Mouse (Mus musculus) layer of hippocampus, adult 2 months (tissue): ENCODE data around the gene Siah2. TPM values are rescaled to one million over a fixed set of nuclear protein-coding genes. Genes with fewer than 3 reads are reported as not detected.
A peak's percentile ranks its signal among the peaks of the same experiment; 100 is the strongest.

ENCODE experiments used
- DNase-seq, 2 experiments: peaks; one replicate each; pipeline ENCODE4 v3.0.0; 2022; ENCODE audit warnings: low spot score in 2 of 2
- H3K27ac ChIP-seq: fragments of 200-600 bp; 2 replicates; pipeline ENCODE4 v1.8.1; 2022
- H3K4me3 ChIP-seq: fragments of 200-600 bp; 2 replicates; pipeline ENCODE4 v1.8.1; 2022; ENCODE audit warnings: mild to moderate bottlenecking
- CTCF ChIP-seq: fragments of 200-600 bp; conservative IDR thresholded peaks from 2 replicates; pipeline ENCODE4 v1.8.1; 2022; ENCODE audit warnings: antibody characterized with exemption, mild to moderate bottlenecking, moderate library complexity
- total RNA-seq, 2 experiments: library from RNA; stranded (reverse); gene quantifications; 2 replicates each; pipeline ENCODE4 v1.2.3; 2021

The Siah2 gene
- total RNA-seq, 2 experiments from 2014 or later = 16.0 to 18.4 TPM

DNA sequence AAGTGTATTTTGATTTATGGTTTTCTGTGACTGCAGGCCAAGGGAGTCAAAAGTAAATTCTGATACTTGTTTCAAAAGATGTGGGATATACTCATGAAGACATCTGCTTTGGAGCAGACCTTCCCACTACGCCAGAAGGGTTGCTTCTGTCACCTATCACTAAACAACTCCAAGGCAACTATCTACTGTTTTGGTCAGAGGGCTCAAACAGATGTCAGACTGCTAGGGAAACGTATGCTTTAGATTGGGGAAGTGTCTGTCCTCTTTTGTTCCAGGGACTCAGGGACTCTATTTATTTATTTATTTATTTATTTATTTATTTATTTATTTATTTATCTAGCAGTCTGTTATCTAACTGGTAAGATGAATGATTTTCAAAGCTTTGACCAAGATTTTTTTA lies 22.6 kb upstream of the Siah2 start:
- Histone ChIP-seq H3K27ac (no peak overlapping the region), H3K4me3 (no peak overlapping the region)
- no peak for DNase-seq
- no peak for TF ChIP-seq CTCF

DNA sequence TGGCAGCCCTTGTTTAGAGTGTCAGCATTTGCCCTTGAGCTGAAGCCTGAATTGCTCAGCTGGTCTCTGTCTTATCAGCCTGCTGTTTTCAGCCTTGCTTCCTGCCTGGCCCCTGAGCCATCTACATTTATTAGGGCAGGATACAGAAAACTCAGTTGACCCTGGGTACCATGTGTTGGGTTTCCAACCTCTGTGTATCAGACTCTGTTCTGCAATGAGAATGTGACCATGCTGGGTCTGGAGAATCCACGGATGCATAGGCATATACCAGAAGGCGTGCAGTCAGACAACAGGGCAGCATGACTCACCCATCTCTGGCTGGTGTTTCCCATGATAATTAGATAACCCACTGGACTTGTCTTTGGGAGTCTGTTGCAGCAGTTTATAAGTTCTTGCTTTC lies 21.8 kb upstream of the Siah2 start:
- Histone ChIP-seq H3K27ac (no peak overlapping the region), H3K4me3 (no peak overlapping the region)
- no peak for TF ChIP-seq CTCF
- DNase-seq = no peak

DNA sequence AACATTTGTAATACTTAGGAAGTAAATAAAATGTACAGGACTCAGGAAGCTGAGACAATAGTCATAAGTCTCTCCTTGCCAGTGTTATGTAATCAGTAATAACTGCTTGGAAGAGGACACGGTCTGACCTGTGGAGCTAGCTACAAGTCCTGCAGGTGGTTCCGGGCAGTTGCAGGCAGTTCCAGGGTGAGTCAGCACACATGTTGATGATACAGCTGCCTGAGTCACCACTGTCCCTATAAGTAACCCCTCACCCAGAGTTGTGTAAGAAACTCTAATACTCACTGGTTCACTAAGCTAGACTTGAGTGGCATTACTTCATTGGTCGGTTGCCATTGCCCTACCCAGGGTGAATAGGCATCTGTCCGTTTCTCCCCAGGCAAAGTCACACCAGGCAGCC lies 21.0 kb upstream of the Siah2 start:
- DNase-seq = no peak

DNA sequence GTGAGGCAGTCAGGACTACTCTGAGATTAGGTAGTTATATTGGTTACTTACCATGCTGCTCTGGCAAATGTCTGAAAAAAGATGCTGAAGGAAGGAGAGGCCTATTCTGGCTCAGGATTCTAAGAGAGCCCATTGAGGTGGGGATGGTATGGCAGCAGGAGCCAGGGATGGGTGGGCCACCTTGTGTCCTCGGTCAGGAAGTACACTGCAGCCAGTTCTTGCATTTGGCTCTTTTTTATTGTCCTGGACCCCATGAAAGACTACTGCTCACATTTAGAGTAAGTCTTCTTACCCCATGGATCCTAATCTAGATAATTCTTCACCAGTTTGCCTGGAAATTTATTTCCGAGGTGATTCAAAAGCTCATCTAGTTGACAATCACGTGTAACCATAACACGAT lies 12.3 kb upstream of the Siah2 start:
- no peak for DNase-seq
- H3K27ac ChIP-seq = no peak overlapping the region
- H3K4me3 ChIP-seq = no peak overlapping the region
- peak; percentile 38 for TF ChIP-seq CTCF

More for the DNA sequence above, 21.0 kb upstream of the Siah2 start:
- no peak for TF ChIP-seq CTCF
- H3K27ac ChIP-seq = no peak overlapping the region
- no peak overlapping the region for H3K4me3 ChIP-seq

DNA sequence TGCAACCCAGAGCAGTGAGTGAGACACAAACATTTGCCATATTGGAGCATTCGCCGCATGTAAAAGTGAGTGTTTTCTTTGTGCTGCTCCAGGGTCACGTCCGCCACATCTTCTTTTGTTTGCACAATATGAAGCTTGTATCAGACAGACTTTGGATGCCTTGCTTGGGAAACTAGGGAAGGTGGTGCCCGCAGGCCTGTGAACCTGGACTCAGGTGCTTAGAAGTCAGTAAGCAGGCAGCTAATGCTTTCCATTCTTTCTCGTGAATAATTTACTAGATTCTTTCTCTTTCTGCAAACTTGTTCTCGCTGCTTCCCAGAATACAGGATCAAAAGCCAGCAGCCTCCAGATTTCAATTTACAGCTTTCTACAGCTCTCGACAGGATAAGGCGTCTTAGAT lies 11.5 kb upstream of the Siah2 start:
- TF ChIP-seq CTCF = no peak
- Histone ChIP-seq H3K4me3 (no peak overlapping the region), H3K27ac (no peak overlapping the region)
- DNase-seq = no peak

DNA sequence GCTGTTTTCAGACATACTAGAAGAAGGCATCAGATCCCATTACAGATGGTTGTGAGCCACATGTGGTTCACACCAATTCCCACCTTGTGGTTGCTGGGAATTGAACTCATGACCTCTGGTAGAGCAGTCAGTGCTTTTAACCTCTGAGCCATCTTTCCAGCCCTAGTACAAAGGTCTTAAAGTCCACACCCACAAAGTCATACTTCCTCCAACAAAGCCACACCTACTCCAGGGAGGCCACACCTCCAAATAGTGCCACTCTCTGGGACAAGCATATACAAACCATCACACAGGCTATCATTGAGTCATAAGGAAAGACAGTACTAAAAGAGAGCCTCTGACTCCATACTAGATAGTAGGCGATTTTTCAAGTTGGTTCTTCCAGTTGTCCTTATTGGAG lies 10.1 kb upstream of the Siah2 start:
- no peak for DNase-seq
- TF ChIP-seq CTCF = no peak
- no peak overlapping the region for H3K4me3 ChIP-seq
- no peak overlapping the region for H3K27ac ChIP-seq

DNA sequence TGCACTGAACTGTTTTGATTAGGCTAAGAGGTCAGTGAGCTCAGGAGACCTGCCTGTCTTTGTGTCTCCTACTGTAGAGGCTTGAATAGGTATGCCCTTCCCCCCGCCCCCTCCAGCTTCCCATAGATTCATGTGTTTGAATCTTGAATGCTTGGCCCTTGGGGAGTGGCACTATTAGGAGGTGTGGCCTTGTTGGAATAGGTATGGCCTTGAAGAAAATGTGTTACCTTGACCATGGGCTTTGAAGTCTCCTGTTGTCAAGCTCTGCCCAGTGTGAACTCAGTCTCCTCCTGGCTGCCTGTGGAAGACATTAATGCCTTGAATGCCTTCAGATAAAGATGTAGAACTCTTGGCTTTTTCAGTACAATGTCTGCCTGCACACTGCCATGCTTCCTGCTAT lies 9.2 kb upstream of the Siah2 start:
- Histone ChIP-seq H3K27ac (no peak overlapping the region), H3K4me3 (no peak overlapping the region)
- no peak for TF ChIP-seq CTCF
- DNase-seq = no peak

DNA sequence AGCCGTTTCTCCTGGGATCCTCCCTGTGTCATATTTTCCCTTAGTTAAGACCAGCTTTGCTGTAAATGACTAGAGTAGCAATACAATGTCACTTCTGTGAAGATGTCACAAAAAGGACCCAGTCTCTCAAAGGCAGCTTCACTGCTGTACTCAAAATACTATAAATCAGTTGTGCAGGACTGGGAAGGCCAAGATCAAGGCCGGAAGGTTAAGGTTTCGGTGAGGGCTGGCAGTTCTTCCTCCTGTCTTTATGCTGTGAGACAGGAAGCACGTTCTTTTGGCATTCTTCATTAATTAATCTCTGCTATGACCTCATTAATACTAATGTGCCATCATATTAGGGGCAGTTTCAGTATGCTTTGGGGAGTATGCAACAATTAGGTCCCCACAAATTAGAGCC lies 5.7 kb upstream of the Siah2 start:
- DNase-seq = no peak
- no peak for TF ChIP-seq CTCF
- H3K4me3 ChIP-seq = no peak overlapping the region
- no peak overlapping the region for H3K27ac ChIP-seq

DNA sequence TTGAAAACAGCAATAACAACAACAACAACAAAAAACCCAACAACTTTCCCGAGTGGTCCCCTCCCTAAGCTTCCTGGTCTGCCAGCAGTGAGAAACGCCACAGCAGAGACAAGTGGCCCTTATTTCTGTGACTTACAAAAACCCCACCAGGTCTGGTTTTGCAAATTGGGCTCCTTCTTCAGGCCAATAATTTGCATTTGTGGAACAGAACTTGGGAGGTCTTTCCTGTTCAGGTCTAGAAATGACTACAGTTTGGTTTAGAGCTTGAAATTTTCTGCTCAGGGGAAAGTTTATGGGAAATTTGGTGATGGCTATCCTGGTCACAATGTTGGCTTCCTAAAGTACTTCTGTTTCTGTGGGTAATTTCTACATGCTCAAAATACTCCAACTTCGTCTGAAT lies 4.6 kb upstream of the Siah2 start:
- Histone ChIP-seq H3K4me3 (no peak overlapping the region), H3K27ac (no peak overlapping the region)
- TF ChIP-seq CTCF = no peak
- no peak for DNase-seq

DNA sequence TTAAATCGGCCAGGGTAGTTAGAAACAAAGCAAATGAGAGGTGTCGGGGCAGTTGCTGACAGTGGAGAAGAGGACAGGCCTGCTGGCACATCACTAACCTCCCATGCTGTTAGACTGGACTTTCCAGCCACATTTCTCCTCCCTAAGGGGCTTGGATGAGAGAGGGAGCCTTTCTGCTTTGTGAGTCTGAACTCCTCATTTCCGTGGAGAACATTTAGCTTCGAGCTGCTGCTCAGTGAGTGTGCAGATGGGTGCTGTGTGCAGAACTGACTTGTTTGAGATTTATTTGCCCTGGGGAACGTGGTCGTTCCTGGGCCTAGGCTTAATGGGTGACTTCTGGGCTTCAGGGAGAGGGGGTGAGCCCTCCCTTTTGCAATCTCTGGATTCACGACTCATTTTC lies 3.3 kb upstream of the Siah2 start:
- Histone ChIP-seq H3K4me3 (no peak overlapping the region), H3K27ac (0 out of 2 replicates have a peak overlapping the region, but pooled peaks have one; percentile 32)
- DNase-seq = no peak
- TF ChIP-seq CTCF = no peak

DNA sequence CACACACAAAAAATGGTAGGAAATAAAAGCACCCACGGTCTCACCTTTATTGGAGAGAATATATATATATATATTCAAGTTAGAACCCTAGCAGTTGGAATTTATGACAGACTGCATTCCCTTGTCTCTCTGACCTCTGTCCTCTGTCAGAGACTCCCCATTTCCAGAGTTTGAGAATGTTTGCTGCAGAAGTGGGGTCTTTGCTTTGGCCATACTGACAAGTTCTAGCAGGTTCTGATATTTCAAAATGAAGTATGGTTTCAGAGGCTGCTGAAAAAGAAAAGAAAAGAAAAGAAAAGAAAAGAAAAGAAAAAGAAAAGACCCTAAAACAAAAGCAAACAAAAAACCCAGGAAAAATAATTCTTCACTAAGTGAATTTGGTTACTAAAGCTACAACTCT lies 2.8 kb upstream of the Siah2 start:
- no peak overlapping the region for H3K27ac ChIP-seq
- TF ChIP-seq CTCF = no peak
- no peak for DNase-seq
- no peak overlapping the region for H3K4me3 ChIP-seq

DNA sequence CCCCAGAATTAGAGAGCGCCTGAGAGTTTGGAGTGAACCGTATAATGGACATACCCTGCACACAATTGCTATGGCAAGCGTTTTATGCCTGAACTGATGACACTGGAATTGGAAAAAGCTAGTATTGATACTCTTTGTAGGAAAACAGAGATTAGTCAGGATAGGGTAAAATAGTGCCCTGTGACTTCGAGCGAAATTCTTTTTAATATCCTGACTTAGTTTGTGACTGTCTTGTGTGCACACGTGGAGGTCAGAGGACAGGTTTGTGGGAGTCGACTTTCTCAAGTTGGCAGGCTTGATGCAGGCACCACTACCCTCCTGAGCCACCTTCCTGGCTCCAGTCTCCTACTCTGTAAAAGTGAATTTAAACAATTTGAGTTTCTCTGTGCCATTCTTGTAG lies 1.1 kb upstream of the Siah2 start:
- no peak for DNase-seq
- no peak overlapping the region for H3K27ac ChIP-seq

DNA sequence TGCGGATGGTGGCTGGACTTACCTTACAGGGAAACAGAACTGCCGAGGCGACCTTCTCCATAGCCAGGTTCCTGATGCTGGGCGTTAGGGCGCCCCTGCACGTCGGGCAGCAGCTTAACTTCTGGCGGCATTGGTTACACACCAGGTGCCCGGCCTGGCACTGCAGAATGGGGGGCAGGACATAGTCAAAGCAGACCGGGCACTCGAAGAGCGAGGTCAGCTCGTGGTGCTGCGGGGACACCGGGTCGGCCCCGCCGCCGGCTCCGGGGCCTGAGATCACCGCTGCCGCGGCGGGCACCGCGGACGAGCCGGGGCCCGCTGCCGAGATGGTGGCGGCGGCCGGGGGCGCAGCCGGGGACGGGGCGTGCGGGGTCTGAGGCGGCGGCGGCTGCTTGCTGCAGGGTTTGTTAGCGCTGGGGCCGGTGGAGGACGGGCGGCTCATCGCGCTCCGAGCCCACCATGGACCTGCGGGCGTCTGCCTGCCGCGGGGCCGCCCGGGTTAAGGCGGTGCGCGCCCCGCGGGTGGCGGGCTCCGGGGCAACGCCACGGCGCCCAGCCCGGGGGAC lies 743 bp downstream of the Siah2 start:
- Histone ChIP-seq H3K27ac (peak overlapping the region; percentile 89), H3K4me3 (peak overlapping the region; percentile 69)
- DNase-seq = peak; percentile 20 to 30
- TF ChIP-seq CTCF = peak; percentile 16; the same call in 1 of the 2 replicates

More for the DNA sequence above, 1.1 kb upstream of the Siah2 start:
- TF ChIP-seq CTCF = no peak
- no peak overlapping the region for H3K4me3 ChIP-seq

DNA sequence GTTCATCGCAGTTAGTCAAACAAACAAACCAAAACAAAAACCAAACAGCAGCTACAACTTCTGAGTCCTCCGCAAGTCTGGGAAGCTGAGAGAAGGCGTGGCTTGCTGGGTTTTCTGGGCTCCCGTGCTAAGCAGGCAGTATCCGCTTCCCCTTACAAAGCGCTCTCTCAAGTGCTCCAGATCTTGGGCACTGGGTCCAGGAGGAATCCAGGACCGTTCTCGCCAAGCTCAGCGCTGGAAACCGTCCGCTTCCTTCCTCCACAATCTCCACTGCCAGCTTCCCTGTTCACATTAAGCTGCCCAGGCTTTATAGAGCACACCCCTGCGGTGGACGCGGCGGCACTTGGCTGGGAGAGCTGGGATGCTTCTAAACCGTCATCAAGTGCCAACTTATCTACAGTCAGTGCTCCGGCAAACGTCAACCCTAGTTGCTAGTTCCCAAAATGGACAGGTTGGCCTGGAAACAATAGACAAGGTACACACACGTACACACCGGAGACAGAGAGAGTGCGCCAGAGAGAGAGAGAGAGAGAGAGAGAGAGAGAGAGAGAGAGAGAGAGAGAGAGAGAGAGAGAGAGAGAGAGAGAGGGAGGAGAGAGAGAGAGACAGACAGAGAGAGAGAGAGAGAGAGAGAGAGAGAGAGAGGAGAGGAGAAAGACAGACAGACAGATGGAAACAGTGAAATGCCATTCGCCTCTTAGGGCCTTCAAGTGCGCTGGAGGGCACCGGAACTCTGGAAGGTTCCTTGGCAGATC lies 1.4 kb downstream of the Siah2 start:
- TF ChIP-seq CTCF = no peak
- peak overlapping the region; percentile 89 for H3K27ac ChIP-seq
- DNase-seq = peak; percentile 31 to 36
- H3K4me3 ChIP-seq = peak overlapping the region; percentile 69

DNA sequence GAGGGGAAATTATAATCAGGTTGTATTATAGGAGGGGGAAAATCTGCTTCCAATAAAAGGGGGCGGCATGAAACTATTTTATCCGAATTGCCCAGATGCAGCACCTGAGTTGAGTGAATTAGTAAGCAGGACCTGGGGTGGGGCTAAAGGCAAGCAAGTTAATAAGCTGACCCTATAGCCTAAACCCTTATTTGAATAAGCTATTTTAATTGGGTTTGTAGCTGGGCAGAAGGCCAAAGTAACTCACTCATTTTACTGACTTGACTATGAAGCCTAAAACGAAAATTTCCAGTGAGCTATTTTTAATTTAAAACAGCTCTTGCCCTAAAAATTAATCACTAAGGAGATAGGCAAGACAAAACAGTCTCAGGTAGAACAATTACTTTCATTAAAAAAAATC lies 2.5 kb downstream of the Siah2 start:
- TF ChIP-seq CTCF = no peak
- H3K4me3 ChIP-seq = peak overlapping the region; percentile 69; the same call in 1 of the 2 replicates
- H3K27ac ChIP-seq = no peak overlapping the region
- no peak for DNase-seq
